Mouse (Mus musculus): Measurements from ENCODE around the gene Krt8. TPM values are rescaled to one million over a fixed set of nuclear protein-coding genes. Genes with fewer than 3 reads are reported as not detected.
A peak's percentile ranks its signal among the peaks of the same experiment; 100 is the strongest.

The Krt8 gene
- polyA plus RNA-seq, 1 experiment from 2014 or later, result 8.4 TPM

- no peak overlapping the region for H3K9ac ChIP-seq (replicated peaks)
- H3K4me3 ChIP-seq, result no peak overlapping the region
- peaks cover 28% of the 10 kb centered on the region for H3K27me3 ChIP-seq
- no peak overlapping the region for H3K27ac ChIP-seq (replicated peaks)
- no peak overlapping the region for H3K4me2 ChIP-seq (replicated peaks)
- no peaks in the 10 kb centered on the region for H3K36me3 ChIP-seq
- H3K4me1 ChIP-seq, result peaks cover 3% of the 10 kb centered on the region; the same call in 1 of the 2 replicates
- H3K9me3 ChIP-seq, result no peaks in the 10 kb centered on the region
- 1% methylated on average over 10 of the region's 10 CpGs for WGBS
- peak; percentile 45; the same call in 1 of the 2 replicates for ATAC-seq (ENCODE audit: low FRiP score, low read depth)
Measured at GRCm38 (mm10) chr15:101988119-101988518, 16.2 kb downstream of the Krt8 start.

- 17% methylated on average over 6 of the region's 6 CpGs for WGBS
- Histone ChIP-seq H3K9me3 (no peaks in the 10 kb centered on the region), H3K27me3 (peaks cover 13% of the 10 kb centered on the region), H3K4me3 (no peak overlapping the region), H3K27ac (replicated peaks) (no peak overlapping the region), H3K4me1 (peaks cover 3% of the 10 kb centered on the region; the same call in 1 of the 2 replicates), H3K9ac (replicated peaks) (0 out of 2 replicates have a peak overlapping the region, but pooled peaks have one; percentile 11), H3K4me2 (replicated peaks) (peak overlapping the region; percentile 49), H3K36me3 (no peaks in the 10 kb centered on the region)
- no peak for ATAC-seq (ENCODE audit: low FRiP score, low read depth)
Measured at GRCm38 (mm10) chr15:101984746-101985145, 19.5 kb downstream of the Krt8 start.

- ATAC-seq (ENCODE audit: low FRiP score, low read depth), result peak; percentile 91
- no peaks in the 10 kb centered on the region for H3K9me3 ChIP-seq
- H3K27ac ChIP-seq (replicated peaks), result peak overlapping the region; percentile 65
- no peaks in the 10 kb centered on the region for H3K36me3 ChIP-seq
- WGBS, result 2% methylated on average over 15 of the region's 15 CpGs
- H3K4me2 ChIP-seq (replicated peaks), result peak overlapping the region; percentile 49
- peak overlapping the region; percentile 11; the same call in 1 of the 2 replicates for H3K9ac ChIP-seq (replicated peaks)
- H3K27me3 ChIP-seq, result peaks cover 7% of the 10 kb centered on the region; the same call in 1 of the 2 replicates
- H3K4me3 ChIP-seq, result peak overlapping the region; percentile 25
- H3K4me1 ChIP-seq, result peaks cover 3% of the 10 kb centered on the region; the same call in 1 of the 2 replicates
Measured at GRCm38 (mm10) chr15:101983949-101984601, 20.2 kb downstream of the Krt8 start.

GRCm38 (mm10) chr15:101983315-101983948, 20.9 kb downstream of the Krt8 start:
- H3K9ac ChIP-seq (replicated peaks), result no peak overlapping the region

GRCm38 (mm10) chr15:101980849-101981248, 23.4 kb downstream of the Krt8 start:
- no peaks in the 10 kb centered on the region for H3K36me3 ChIP-seq
- H3K27ac ChIP-seq (replicated peaks), result no peak overlapping the region
- no peak overlapping the region for H3K9ac ChIP-seq (replicated peaks)
- ATAC-seq (ENCODE audit: low FRiP score, low read depth), result no peak
- 68% methylated on average over 6 of the region's 6 CpGs for WGBS
- H3K4me1 ChIP-seq, result peaks cover 16% of the 10 kb centered on the region
- H3K4me3 ChIP-seq, result no peak overlapping the region
- no peak overlapping the region for H3K4me2 ChIP-seq (replicated peaks)
- peaks cover 4% of the 10 kb centered on the region for H3K27me3 ChIP-seq
- H3K9me3 ChIP-seq, result no peaks in the 10 kb centered on the region

More at GRCm38 (mm10) chr15:101983315-101983948, 20.9 kb downstream of the Krt8 start:
- Histone ChIP-seq H3K4me1 (peaks cover 3% of the 10 kb centered on the region; the same call in 1 of the 2 replicates), H3K27me3 (peaks cover 2% of the 10 kb centered on the region; the same call in 1 of the 2 replicates), H3K36me3 (no peaks in the 10 kb centered on the region), H3K4me3 (no peak overlapping the region), H3K27ac (replicated peaks) (peak overlapping the region; percentile 65; the same call in 1 of the 2 replicates), H3K4me2 (replicated peaks) (peak overlapping the region; percentile 49), H3K9me3 (no peaks in the 10 kb centered on the region)
- no peak for ATAC-seq (ENCODE audit: low FRiP score, low read depth)
- WGBS, result 84% methylated on average over 13 of the region's 13 CpGs

GRCm38 (mm10) chr15:101977043-101977726, 27.1 kb downstream of the Krt8 start:
- H3K4me1 ChIP-seq, result peaks cover 17% of the 10 kb centered on the region
- H3K36me3 ChIP-seq, result no peaks in the 10 kb centered on the region
- ATAC-seq (ENCODE audit: low FRiP score, low read depth), result peak; percentile 88
- H3K27ac ChIP-seq (replicated peaks), result no peak overlapping the region
- H3K4me2 ChIP-seq (replicated peaks), result peak overlapping the region; percentile 78
- H3K4me3 ChIP-seq, result peak overlapping the region; percentile 43
- H3K27me3 ChIP-seq, result peaks cover 11% of the 10 kb centered on the region
- H3K9ac ChIP-seq (replicated peaks), result peak overlapping the region; percentile 63
- H3K9me3 ChIP-seq, result no peaks in the 10 kb centered on the region
- 4% methylated on average over 32 of the region's 39 CpGs for WGBS

- Histone ChIP-seq H3K9me3 (no peaks in the 10 kb centered on the region), H3K4me3 (peak overlapping the region; percentile 43; the same call in 1 of the 2 replicates), H3K27me3 (peaks cover 15% of the 10 kb centered on the region), H3K36me3 (no peaks in the 10 kb centered on the region), H3K9ac (replicated peaks) (peak overlapping the region; percentile 63; the same call in 1 of the 2 replicates), H3K27ac (replicated peaks) (no peak overlapping the region), H3K4me2 (replicated peaks) (peak overlapping the region; percentile 78), H3K4me1 (peaks cover 17% of the 10 kb centered on the region)
- ATAC-seq (ENCODE audit: low FRiP score, low read depth), result no peak
- 55% methylated on average over 3 of the region's 3 CpGs for WGBS
Measured at GRCm38 (mm10) chr15:101976641-101977040, 27.6 kb downstream of the Krt8 start.

- H3K9me3 ChIP-seq, result no peaks in the 10 kb centered on the region
- H3K4me3 ChIP-seq, result no peak overlapping the region
- H3K36me3 ChIP-seq, result no peaks in the 10 kb centered on the region
- H3K4me2 ChIP-seq (replicated peaks), result no peak overlapping the region
- WGBS, result 75% methylated on average over 5 of the region's 5 CpGs
- H3K4me1 ChIP-seq, result peaks cover 17% of the 10 kb centered on the region
- H3K27ac ChIP-seq (replicated peaks), result no peak overlapping the region
- H3K9ac ChIP-seq (replicated peaks), result no peak overlapping the region
- H3K27me3 ChIP-seq, result peaks cover 20% of the 10 kb centered on the region
- ATAC-seq (ENCODE audit: low FRiP score, low read depth), result no peak
Measured at GRCm38 (mm10) chr15:101976023-101976422, 28.3 kb downstream of the Krt8 start.

- Histone ChIP-seq H3K9ac (replicated peaks) (no peak overlapping the region), H3K9me3 (no peaks in the 10 kb centered on the region), H3K27ac (replicated peaks) (no peak overlapping the region), H3K36me3 (no peaks in the 10 kb centered on the region), H3K4me2 (replicated peaks) (no peak overlapping the region), H3K4me1 (peaks cover 19% of the 10 kb centered on the region), H3K27me3 (peaks cover 23% of the 10 kb centered on the region), H3K4me3 (no peak overlapping the region)
- WGBS, result 66% methylated on average over 16 of the region's 16 CpGs
- no peak for ATAC-seq (ENCODE audit: low FRiP score, low read depth)
Measured at GRCm38 (mm10) chr15:101974083-101974845, 30.0 kb downstream of the Krt8 start.

GRCm38 (mm10) chr15:101973414-101974077, 30.7 kb downstream of the Krt8 start:
- 13% methylated on average over 15 of the region's 15 CpGs for WGBS
- no peaks in the 10 kb centered on the region for H3K9me3 ChIP-seq
- peak; percentile 53; the same call in 1 of the 2 replicates for ATAC-seq (ENCODE audit: low FRiP score, low read depth)
- 0 out of 2 replicates have a peak overlapping the region, but pooled peaks have one; percentile 0 for H3K9ac ChIP-seq (replicated peaks)
- H3K4me1 ChIP-seq, result peaks cover 19% of the 10 kb centered on the region
- H3K4me2 ChIP-seq (replicated peaks), result peak overlapping the region; percentile 21
- no peaks in the 10 kb centered on the region for H3K36me3 ChIP-seq
- H3K4me3 ChIP-seq, result no peak overlapping the region
- peaks cover 23% of the 10 kb centered on the region for H3K27me3 ChIP-seq
- H3K27ac ChIP-seq (replicated peaks), result no peak overlapping the region

GRCm38 (mm10) chr15:101970536-101970935, 33.7 kb downstream of the Krt8 start:
- WGBS, result 1% methylated on average over 3 of the region's 6 CpGs
- peaks cover 18% of the 10 kb centered on the region for H3K27me3 ChIP-seq

More at GRCm38 (mm10) chr15:101970536-101970935, 33.7 kb downstream of the Krt8 start:
- no peak overlapping the region for H3K4me3 ChIP-seq
- no peak overlapping the region for H3K27ac ChIP-seq (replicated peaks)
- H3K4me1 ChIP-seq, result peaks cover 6% of the 10 kb centered on the region; the same call in 1 of the 2 replicates
- no peaks in the 10 kb centered on the region for H3K36me3 ChIP-seq
- ATAC-seq (ENCODE audit: low FRiP score, low read depth), result peak; percentile 39; the same call in 1 of the 2 replicates
- no peaks in the 10 kb centered on the region for H3K9me3 ChIP-seq
- no peak overlapping the region for H3K9ac ChIP-seq (replicated peaks)
- no peak overlapping the region for H3K4me2 ChIP-seq (replicated peaks)

Measured in midbrain, embryonic 12.5 days (tissue).